Mouse (Mus musculus): ENCODE data around the gene Ssbp4.
"Not testable (repeated sequence)": the region's sequence is repeated elsewhere in the genome, so short reads cannot be mapped to it uniquely, and the experiment has no call there.

The Ssbp4 gene

GRCm38 (mm10) chr8:70606780-70607602, 1.7 kb downstream of the Ssbp4 start:
- DNase-seq = peak; percentile 43

GRCm38 (mm10) chr8:70605871-70606779, 2.5 kb downstream of the Ssbp4 start:
- DNase-seq = peak; percentile 49

- DNase-seq = peak; percentile 29
Observed at GRCm38 (mm10) chr8:70604558-70604957, 4.1 kb downstream of the Ssbp4 start.

GRCm38 (mm10) chr8:70602139-70602811, 6.4 kb downstream of the Ssbp4 start:
- peak; percentile 24 for DNase-seq

GRCm38 (mm10) chr8:70601271-70601649, 7.4 kb downstream of the Ssbp4 start:
- DNase-seq = peak; percentile 83

GRCm38 (mm10) chr8:70600473-70601270, 8.0 kb downstream of the Ssbp4 start:
- no peak for DNase-seq

GRCm38 (mm10) chr8:70599507-70600290, 9.0 kb downstream of the Ssbp4 start:
- DNase-seq = peak; percentile 60

GRCm38 (mm10) chr8:70598722-70599121, 9.9 kb downstream of the Ssbp4 start:
- no peak for DNase-seq

- DNase-seq = peak; percentile 90
Observed at GRCm38 (mm10) chr8:70598283-70598682, 10.4 kb downstream of the Ssbp4 start.

- DNase-seq = no peak
Observed at GRCm38 (mm10) chr8:70597417-70598272, 11.0 kb downstream of the Ssbp4 start.

- DNase-seq = peak; percentile 80
Observed at GRCm38 (mm10) chr8:70596775-70597416, 11.8 kb downstream of the Ssbp4 start.

- peak; percentile 61 for DNase-seq
Observed at GRCm38 (mm10) chr8:70596216-70596615, 12.5 kb downstream of the Ssbp4 start.

GRCm38 (mm10) chr8:70595811-70596210, 12.9 kb downstream of the Ssbp4 start:
- DNase-seq = no peak

- DNase-seq = peak; percentile 65
Observed at GRCm38 (mm10) chr8:70594621-70595564, 13.8 kb downstream of the Ssbp4 start.

GRCm38 (mm10) chr8:70593961-70594609, 14.6 kb downstream of the Ssbp4 start, which contains the start of gene Isyna1:
Isyna1 (plus strand) TSS chr8:70594373.
- peak; percentile 78 for DNase-seq

GRCm38 (mm10) chr8:70593173-70593572, 15.5 kb downstream of the Ssbp4 start:
- no peak for DNase-seq

- no peak for DNase-seq
Observed at GRCm38 (mm10) chr8:70591569-70591968, 17.1 kb downstream of the Ssbp4 start.

- DNase-seq = not testable (repeated sequence)
Observed at GRCm38 (mm10) chr8:70587955-70588354, 20.7 kb downstream of the Ssbp4 start.
